Mouse (Mus musculus) olfactory bulb, adult 2 months (tissue): ENCODE data around the gene Gabarapl2.

Experiments used
- CTCF ChIP-seq: fragments of 200-500 bp; IDR thresholded peaks from 2 replicates; pipeline ENCODE4 v1.5.1; 2012; ENCODE audit warnings: low read depth, mild to moderate bottlenecking, low read length, moderate library complexity; ENCODE audit not compliant: insufficient read depth
- POLR2A ChIP-seq: fragments of 200-500 bp; IDR thresholded peaks from 2 replicates; pipeline ENCODE4 v1.6.1; 2012; ENCODE audit warnings: mild to moderate bottlenecking, low read depth, low read length, moderate library complexity; ENCODE audit not compliant: insufficient read depth

GRCm38 (mm10) chr8:111982116-111982515 is 41.6 kb downstream of the Gabarapl2 start:
- TF ChIP-seq CTCF: no peak
- no peak for TF ChIP-seq POLR2A
